11 mouse cellular contexts compared by ENCODE assay signal in genomic region chr8:125282531-125282930, GRCm38 (mm10).
A peak's percentile ranks its signal among the peaks of the same experiment; 100 is the strongest.
DNase-seq lines count a peak whose midpoint lies in the region; ATAC-seq lines count a peak whose summit lies in the region.
"Had no signal": no experiment of that assay in that cellular context is flagged by ENCODE, and none has a peak within 500 bp of the region (broad histone marks: within the 10 kb centered on the region; RNA-seq: fewer than 3 reads in every experiment).

No protein-coding gene starts in this region.

- H3K36me3 ChIP-seq in midbrain, embryonic 13.5 days, result no peaks in the 10 kb centered on the region
- H3K36me3 ChIP-seq in midbrain, embryonic 16.5 days (ENCODE audit: control insufficient read depth, insufficient read depth, low read length), result no peaks in the 10 kb centered on the region
- no peaks in the 10 kb centered on the region for H3K36me3 ChIP-seq in heart, embryonic 14.5 days (ENCODE audit: control insufficient read depth, insufficient read depth, low read length)

- no peak overlapping the region for H3K9ac ChIP-seq in midbrain, embryonic 13.5 days (replicated peaks)
- no peak overlapping the region for H3K9ac ChIP-seq in midbrain, embryonic 16.5 days (ENCODE audit: low read depth, low read length)
- peak overlapping the region; percentile 28; the same call in 1 of the 2 replicates for H3K9ac ChIP-seq in heart, embryonic 14.5 days (ENCODE audit: low read length)

- peak; percentile 57; the same call in 1 of the 2 replicates for ATAC-seq in midbrain, embryonic 13.5 days
- no peak for ATAC-seq in midbrain, embryonic 16.5 days
- ATAC-seq in heart, embryonic 14.5 days (ENCODE audit: insufficient number of reproducible peaks, insufficient read depth, low FRiP score, low read depth), result no peak
- ATAC-seq: Patski had no signal

- WGBS in midbrain, embryonic 13.5 days, result 42% methylated on average over 7 of the region's 7 CpGs
- 38% methylated on average over 7 of the region's 7 CpGs for WGBS in midbrain, embryonic 16.5 days
- 9% methylated on average over 7 of the region's 7 CpGs for WGBS in heart, embryonic 14.5 days

- no peak overlapping the region for H3K4me2 ChIP-seq in midbrain, embryonic 13.5 days (replicated peaks)
- H3K4me2 ChIP-seq in midbrain, embryonic 16.5 days (ENCODE audit: low read length), result no peak overlapping the region
- H3K4me2 ChIP-seq in heart, embryonic 14.5 days (ENCODE audit: low read length), result no peak overlapping the region

- H3K27ac ChIP-seq in midbrain, embryonic 13.5 days, result no peak overlapping the region
- no peak overlapping the region for H3K27ac ChIP-seq in midbrain, embryonic 16.5 days (ENCODE audit: low read length)
- peak overlapping the region; percentile 7 to 48; a peak in 3 of 4 replicates for H3K27ac ChIP-seq in heart, embryonic 14.5 days (replicated peaks in 1 of 2; ENCODE audit: control insufficient read depth in 1 of 2, insufficient read depth in 1 of 2, low read depth in 2 of 2, low read length in 2 of 2)

- peaks cover 17% of the 10 kb centered on the region for H3K27me3 ChIP-seq in midbrain, embryonic 13.5 days
- H3K27me3 ChIP-seq in midbrain, embryonic 16.5 days (ENCODE audit: control insufficient read depth, insufficient read depth, low read depth, low read length), result no peaks in the 10 kb centered on the region
- no peaks in the 10 kb centered on the region for H3K27me3 ChIP-seq in heart, embryonic 14.5 days (ENCODE audit: control insufficient read depth, insufficient read depth, low read length)
- H3K27me3 ChIP-seq: Patski had no signal

- H3K4me1 ChIP-seq in midbrain, embryonic 13.5 days (replicated peaks), result peaks cover 40% of the 10 kb centered on the region
- no peaks in the 10 kb centered on the region; the same call in 1 of the 2 replicates for H3K4me1 ChIP-seq in midbrain, embryonic 16.5 days (ENCODE audit: control insufficient read depth, insufficient read depth, low read length)
- peaks cover 36% of the 10 kb centered on the region in 2 experiments for H3K4me1 ChIP-seq in heart, embryonic 14.5 days (ENCODE audit: control insufficient read depth in 2 of 2, insufficient read depth in 2 of 2, low read length in 2 of 2)

- no peak overlapping the region for H3K4me3 ChIP-seq in midbrain, embryonic 13.5 days (replicated peaks)
- H3K4me3 ChIP-seq in midbrain, embryonic 16.5 days (ENCODE audit: low read depth, low read length), result no peak overlapping the region
- no peak overlapping the region for H3K4me3 ChIP-seq in heart, embryonic 14.5 days (ENCODE audit: control insufficient read depth in 1 of 2, insufficient read depth in 1 of 2, low read depth in 1 of 2, low read length in 2 of 2)
- H3K4me3 ChIP-seq: erythroblast, embryonic 14.5 days had no signal

- H3K9me3 ChIP-seq in midbrain, embryonic 13.5 days, result no peaks in the 10 kb centered on the region
- H3K9me3 ChIP-seq in midbrain, embryonic 16.5 days (replicated peaks; ENCODE audit: control insufficient read depth, low read length, poor library complexity, severe bottlenecking), result no peaks in the 10 kb centered on the region
- H3K9me3 ChIP-seq in heart, embryonic 14.5 days (ENCODE audit: control insufficient read depth, low read length), result no peaks in the 10 kb centered on the region

- peak; percentile 98 for DNase-seq in heart, adult 11 months
- DNase-seq in heart, postnatal 36 days, result no peak
- DNase-seq in skeletal muscle tissue, adult 2 months (ENCODE audit: low read depth, low spot score), result peak; percentile 53
- DNase-seq in urinary bladder, postnatal 14 days (ENCODE audit: low spot score), result no peak
- DNase-seq in T-cell, adult 2 months (ENCODE audit: low spot score), result no peak
- DNase-seq: right cerebral cortex, postnatal 25 days had no signal

- intact Hi-C loops in heart, postnatal 36 days (cut with DNase I), result no loop called here

Comparison
In these comparisons a context has a peak if more than half of its experiments do, and no peak if none do; other contexts are left out.
1. DNase-seq: peak in heart, adult 11 months (single experiment) and skeletal muscle tissue, adult 2 months (single experiment); none in heart, postnatal 36 days (0 of 2), urinary bladder, postnatal 14 days (single experiment) and T-cell, adult 2 months (single experiment).
2. H3K27ac ChIP-seq: peak in heart, embryonic 14.5 days (2 of 2); none in midbrain, embryonic 13.5 days (single experiment) and midbrain, embryonic 16.5 days (single experiment).